Mouse (Mus musculus): Measurements from ENCODE around the gene Cdc123. TPM values are rescaled to one million over a fixed set of nuclear protein-coding genes. Genes with fewer than 3 reads are reported as not detected.
"Not testable (repeated sequence)": the region's sequence is repeated elsewhere in the genome, so short reads cannot be mapped to it uniquely, and the experiment has no call there.

Gene Cdc123
- total and polyA plus RNA-seq, 2 experiments: 29.5 to 92.7 TPM

- Histone ChIP-seq H3K4me1 (ENCODE audit: control insufficient read depth, insufficient read depth, low read length) (peaks cover 31% of the 10 kb centered on the region), H3K36me3 (ENCODE audit: control insufficient read depth, insufficient read depth, low read length) (peaks cover 13% of the 10 kb centered on the region), H3K27me3 (ENCODE audit: control insufficient read depth, insufficient read depth, low read length) (no peaks in the 10 kb centered on the region), H3K9ac (ENCODE audit: low read depth, low read length) (no peak overlapping the region), H3K4me3 (ENCODE audit: insufficient read depth, low read depth, low read length) (no peak overlapping the region), H3K79me2 (ENCODE audit: control insufficient read depth, insufficient read depth, low read length) (peaks cover 3% of the 10 kb centered on the region; the same call in 1 of the 2 replicates), H3K27ac (replicated peaks; ENCODE audit: insufficient read depth, low read depth, low read length) (no peak overlapping the region)
- TF ChIP-seq POLR2A (IDR thresholded peaks at IDR 0.05; ENCODE audit: extremely low read depth, insufficient read depth, low read length) (no peak), CTCF (IDR thresholded peaks at IDR 0.05; ENCODE audit: low read depth, low read length) (no peak)
- DNase-seq (ENCODE audit: extremely low read depth, low read depth, low spot score): peak; percentile 95
- 31% methylated on average over 6 of the region's 6 CpGs for WGBS
Measured at GRCm38 (mm10) chr2:5822449-5822848, 22.5 kb downstream of the Cdc123 start.

GRCm38 (mm10) chr2:5821264-5821663 is 23.7 kb downstream of the Cdc123 start:
- peaks cover 17% of the 10 kb centered on the region for H3K36me3 ChIP-seq (ENCODE audit: control insufficient read depth, insufficient read depth, low read length)
- TF ChIP-seq POLR2A (IDR thresholded peaks at IDR 0.05; ENCODE audit: extremely low read depth, insufficient read depth, low read length) (no peak), CTCF (IDR thresholded peaks at IDR 0.05; ENCODE audit: low read depth, low read length) (no peak)
- H3K27me3 ChIP-seq (ENCODE audit: control insufficient read depth, insufficient read depth, low read length): no peaks in the 10 kb centered on the region
- 76% methylated on average over 10 of the region's 10 CpGs for WGBS
- H3K9ac ChIP-seq (ENCODE audit: low read depth, low read length): no peak overlapping the region
- DNase-seq (ENCODE audit: extremely low read depth, low read depth, low spot score): peak; percentile 25
- no peak overlapping the region for H3K27ac ChIP-seq (replicated peaks; ENCODE audit: insufficient read depth, low read depth, low read length)
- H3K4me1 ChIP-seq (ENCODE audit: control insufficient read depth, insufficient read depth, low read length): peaks cover 23% of the 10 kb centered on the region
- H3K79me2 ChIP-seq (ENCODE audit: control insufficient read depth, insufficient read depth, low read length): peaks cover 3% of the 10 kb centered on the region; the same call in 1 of the 2 replicates
- H3K4me3 ChIP-seq (ENCODE audit: insufficient read depth, low read depth, low read length): no peak overlapping the region

- TF ChIP-seq POLR2A (IDR thresholded peaks at IDR 0.05; ENCODE audit: extremely low read depth, insufficient read depth, low read length) (no peak), CTCF (IDR thresholded peaks at IDR 0.05; ENCODE audit: low read depth, low read length) (no peak)
- Histone ChIP-seq H3K4me1 (ENCODE audit: control insufficient read depth, insufficient read depth, low read length) (no peaks in the 10 kb centered on the region), H3K79me2 (ENCODE audit: control insufficient read depth, insufficient read depth, low read length) (peaks cover 3% of the 10 kb centered on the region; the same call in 1 of the 2 replicates), H3K4me3 (ENCODE audit: insufficient read depth, low read depth, low read length) (no peak overlapping the region), H3K36me3 (ENCODE audit: control insufficient read depth, insufficient read depth, low read length) (peaks cover 25% of the 10 kb centered on the region), H3K9ac (ENCODE audit: low read depth, low read length) (no peak overlapping the region), H3K27ac (replicated peaks; ENCODE audit: insufficient read depth, low read depth, low read length) (no peak overlapping the region), H3K27me3 (ENCODE audit: control insufficient read depth, insufficient read depth, low read length) (no peaks in the 10 kb centered on the region)
- DNase-seq (ENCODE audit: extremely low read depth, low read depth, low spot score): peak; percentile 24
- 90% methylated on average over 5 of the region's 5 CpGs for WGBS
Measured at GRCm38 (mm10) chr2:5811235-5811782, 33.7 kb downstream of the Cdc123 start.

DNA sequence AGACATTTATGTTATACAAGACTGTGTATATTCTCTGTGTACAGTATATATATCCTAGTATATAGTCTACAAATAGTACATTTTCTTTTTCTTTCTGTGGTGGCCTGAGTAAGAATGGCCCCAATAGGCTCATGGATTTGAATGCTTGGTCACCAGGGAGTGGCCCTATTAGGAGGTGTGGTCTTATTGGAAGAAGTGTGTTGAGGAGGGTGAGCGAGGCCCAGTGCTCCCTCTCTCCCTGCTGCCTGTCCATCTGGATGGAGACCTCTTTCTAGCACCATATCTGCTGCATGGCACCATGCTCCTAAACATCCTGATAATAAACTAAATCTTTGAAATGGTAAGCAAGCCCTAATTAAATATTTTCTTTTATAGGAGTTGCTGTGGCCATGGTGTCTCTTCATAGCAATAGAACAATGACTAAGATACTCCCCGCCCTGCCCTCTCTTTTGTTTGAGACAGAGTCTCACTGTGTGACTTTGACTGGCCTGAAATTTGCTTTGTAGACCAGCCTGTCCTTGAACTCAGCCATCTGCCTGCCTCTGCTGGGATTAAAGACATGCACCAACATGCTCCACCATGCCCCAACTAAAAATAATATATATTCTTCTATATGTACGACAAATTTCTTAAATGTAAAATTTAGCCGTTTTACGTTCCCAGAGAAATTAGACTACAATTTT is 34.8 kb downstream of the Cdc123 start:
- TF ChIP-seq CTCF (IDR thresholded peaks at IDR 0.05; ENCODE audit: low read depth, low read length) (no peak), POLR2A (IDR thresholded peaks at IDR 0.05; ENCODE audit: extremely low read depth, insufficient read depth, low read length) (no peak)
- peaks cover 3% of the 10 kb centered on the region; the same call in 1 of the 2 replicates for H3K79me2 ChIP-seq (ENCODE audit: control insufficient read depth, insufficient read depth, low read length)
- H3K36me3 ChIP-seq (ENCODE audit: control insufficient read depth, insufficient read depth, low read length): peaks cover 28% of the 10 kb centered on the region
- DNase-seq (ENCODE audit: extremely low read depth, low read depth, low spot score): no peak
- no peak overlapping the region for H3K9ac ChIP-seq (ENCODE audit: low read depth, low read length)
- no peak overlapping the region for H3K27ac ChIP-seq (replicated peaks; ENCODE audit: insufficient read depth, low read depth, low read length)
- H3K4me3 ChIP-seq (ENCODE audit: insufficient read depth, low read depth, low read length): no peak overlapping the region
- no peaks in the 10 kb centered on the region for H3K4me1 ChIP-seq (ENCODE audit: control insufficient read depth, insufficient read depth, low read length)
- WGBS: 97% methylated on average over 5 of the region's 5 CpGs
- H3K27me3 ChIP-seq (ENCODE audit: control insufficient read depth, insufficient read depth, low read length): no peaks in the 10 kb centered on the region

DNA sequence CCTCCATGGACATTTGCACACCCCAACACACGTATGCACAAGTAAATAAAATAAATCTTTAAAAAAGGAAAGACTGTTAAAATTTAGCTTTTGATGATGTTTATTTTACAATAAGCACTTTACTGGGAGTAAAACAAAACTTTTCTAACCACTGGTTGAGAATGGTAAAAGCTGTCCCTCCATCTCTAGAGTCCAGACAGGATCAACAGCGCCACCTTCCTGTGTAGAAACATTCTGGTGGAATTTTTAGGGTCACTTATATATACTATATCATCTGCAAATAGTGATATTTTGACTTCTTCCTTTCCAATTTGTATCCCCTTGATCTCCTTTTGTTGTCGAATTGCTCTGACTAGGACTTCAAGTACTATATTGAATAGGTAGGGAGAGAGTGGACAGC is 38.8 kb downstream of the Cdc123 start:
- H3K27me3 ChIP-seq (ENCODE audit: control insufficient read depth, insufficient read depth, low read length); H3K4me3 ChIP-seq (ENCODE audit: insufficient read depth, low read depth, low read length); H3K27ac ChIP-seq (replicated peaks; ENCODE audit: insufficient read depth, low read depth, low read length); H3K79me2 ChIP-seq (ENCODE audit: control insufficient read depth, insufficient read depth, low read length); H3K9ac ChIP-seq (ENCODE audit: low read depth, low read length); H3K4me1 ChIP-seq (ENCODE audit: control insufficient read depth, insufficient read depth, low read length); DNase-seq (ENCODE audit: extremely low read depth, low read depth, low spot score): not testable (repeated sequence)
- 88% methylated on average over 3 of the region's 3 CpGs for WGBS
- H3K36me3 ChIP-seq (ENCODE audit: control insufficient read depth, insufficient read depth, low read length): peaks cover 45% of the 10 kb centered on the region

- 97% methylated on average over 7 of the region's 7 CpGs for WGBS
- no peak overlapping the region for H3K9ac ChIP-seq (ENCODE audit: low read depth, low read length)
- H3K4me3 ChIP-seq (ENCODE audit: insufficient read depth, low read depth, low read length): no peak overlapping the region
- H3K4me1 ChIP-seq (ENCODE audit: control insufficient read depth, insufficient read depth, low read length): no peaks in the 10 kb centered on the region
- no peak for DNase-seq (ENCODE audit: extremely low read depth, low read depth, low spot score)
- no peaks in the 10 kb centered on the region for H3K79me2 ChIP-seq (ENCODE audit: control insufficient read depth, insufficient read depth, low read length)
- H3K36me3 ChIP-seq (ENCODE audit: control insufficient read depth, insufficient read depth, low read length): peaks cover 37% of the 10 kb centered on the region
- no peaks in the 10 kb centered on the region for H3K27me3 ChIP-seq (ENCODE audit: control insufficient read depth, insufficient read depth, low read length)
- TF ChIP-seq CTCF (IDR thresholded peaks at IDR 0.05; ENCODE audit: low read depth, low read length) (no peak), POLR2A (IDR thresholded peaks at IDR 0.05; ENCODE audit: extremely low read depth, insufficient read depth, low read length) (no peak)
- no peak overlapping the region for H3K27ac ChIP-seq (replicated peaks; ENCODE audit: insufficient read depth, low read depth, low read length)
Measured at GRCm38 (mm10) chr2:5805228-5805627, 39.7 kb downstream of the Cdc123 start.
